Mouse (Mus musculus) forebrain, embryonic 16.5 days (tissue): Measurements from ENCODE around the gene Olfr49. TPM values are rescaled to one million over a fixed set of nuclear protein-coding genes. Genes with fewer than 3 reads are reported as not detected.

Experiments used
- ATAC-seq: fragments of 200-750 bp; cut with Nextera tagmentation; 2 replicates; pipeline ENCODE4 v1.8.0; 2017; ENCODE audit warnings: mild to moderate bottlenecking, moderate library complexity
- H3K27ac ChIP-seq: fragments of 300-500 bp; sonication (generic); 2 replicates; pipeline ENCODE4 v1.5.1; 2014; ENCODE audit warnings: low read length, control low read depth
- H3K27me3 ChIP-seq: fragments of 300-500 bp; sonication (generic); replicated peaks from 2 replicates; pipeline ENCODE4 v1.6.1; 2014; ENCODE audit warnings: low read length; ENCODE audit not compliant: control insufficient read depth, insufficient read depth
- H3K36me3 ChIP-seq: fragments of 300-500 bp; sonication (generic); 2 replicates; pipeline ENCODE4 v1.6.1; 2014; ENCODE audit not compliant: control insufficient read depth, insufficient read depth
- H3K4me1 ChIP-seq: fragments of 300-500 bp; sonication (generic); replicated peaks from 2 replicates; pipeline ENCODE4 v1.6.1; 2014; ENCODE audit warnings: low read length; ENCODE audit not compliant: control insufficient read depth, insufficient read depth
- H3K4me2 ChIP-seq: fragments of 300-500 bp; sonication (generic); 2 replicates; pipeline ENCODE4 v1.6.1; 2014; ENCODE audit warnings: mild to moderate bottlenecking, low read length, control low read depth
- H3K4me3 ChIP-seq: fragments of 300-500 bp; sonication (generic); replicated peaks from 2 replicates; pipeline ENCODE4 v1.5.1; 2014; ENCODE audit warnings: mild to moderate bottlenecking, low read length, control low read depth
- H3K9ac ChIP-seq: fragments of 300-500 bp; sonication (generic); replicated peaks from 2 replicates; pipeline ENCODE4 v1.6.1; 2014; ENCODE audit warnings: low read depth, low read length, control low read depth
- H3K9me3 ChIP-seq: fragments of 300-500 bp; sonication (generic); 2 replicates; pipeline ENCODE4 v1.6.1; 2016; ENCODE audit warnings: low read length; ENCODE audit not compliant: control insufficient read depth
- WGBS: fragments of 180-500 bp; shearing (Covaris S2); extraction: QIAGEN DNeasy Blood & Tissue Kit; methylation state at CpG from one replicate; pipeline ENCODE4 v1.1.7; 2014; 5-methylcytosine and 5-hydroxymethylcytosine counted together
- polyA plus RNA-seq: library from polyadenylated mRNA; unstranded; fragments of >200 nt; fragmentation: Nextera tagmentation; extraction: Ambion mirVana; gene quantifications from 2 replicates; pipeline ENCODE4 v1.2.1, GENCODE M21; 2015

The Olfr49 gene
- polyA plus RNA-seq, 1 experiment from 2014 or later = not detected

GRCm38 (mm10) chr14:54265093-54265492, 19.6 kb downstream of the Olfr49 start:
- no peak for ATAC-seq
- H3K9ac ChIP-seq = no peak overlapping the region
- H3K27me3 ChIP-seq = no peaks in the 10 kb centered on the region
- H3K4me1 ChIP-seq = peaks cover 4% of the 10 kb centered on the region; the same call in 1 of the 2 replicates
- no peak overlapping the region for H3K27ac ChIP-seq
- no peaks in the 10 kb centered on the region for H3K9me3 ChIP-seq
- 45% methylated on average over 10 of the region's 10 CpGs for WGBS
- H3K4me3 ChIP-seq = no peak overlapping the region
- no peak overlapping the region for H3K4me2 ChIP-seq
- H3K36me3 ChIP-seq = 0 out of 2 replicates have a peak, but pooled peaks cover 3% of the 10 kb centered on the region

GRCm38 (mm10) chr14:54264231-54264630, 20.5 kb downstream of the Olfr49 start:
- no peaks in the 10 kb centered on the region for H3K9me3 ChIP-seq

GRCm38 (mm10) chr14:54263099-54263498, 21.6 kb downstream of the Olfr49 start:
- H3K9ac ChIP-seq = no peak overlapping the region
- no peaks in the 10 kb centered on the region for H3K27me3 ChIP-seq
- H3K9me3 ChIP-seq = no peaks in the 10 kb centered on the region
- H3K36me3 ChIP-seq = 0 out of 2 replicates have a peak, but pooled peaks cover 3% of the 10 kb centered on the region
- no peak overlapping the region for H3K4me3 ChIP-seq
- peaks cover 17% of the 10 kb centered on the region for H3K4me1 ChIP-seq
- 94% methylated on average over 6 of the region's 6 CpGs for WGBS
- H3K4me2 ChIP-seq = no peak overlapping the region
- no peak for ATAC-seq
- no peak overlapping the region for H3K27ac ChIP-seq

More at GRCm38 (mm10) chr14:54264231-54264630, 20.5 kb downstream of the Olfr49 start:
- H3K27ac ChIP-seq = no peak overlapping the region
- H3K9ac ChIP-seq = no peak overlapping the region
- H3K4me2 ChIP-seq = no peak overlapping the region
- H3K36me3 ChIP-seq = 0 out of 2 replicates have a peak, but pooled peaks cover 3% of the 10 kb centered on the region
- no peak for ATAC-seq
- WGBS = 94% methylated on average over 7 of the region's 7 CpGs
- peaks cover 9% of the 10 kb centered on the region for H3K4me1 ChIP-seq
- H3K4me3 ChIP-seq = no peak overlapping the region
- no peaks in the 10 kb centered on the region for H3K27me3 ChIP-seq

- H3K4me2 ChIP-seq = no peak overlapping the region
- H3K27ac ChIP-seq = no peak overlapping the region
- H3K36me3 ChIP-seq = 0 out of 2 replicates have a peak, but pooled peaks cover 2% of the 10 kb centered on the region
- peaks cover 17% of the 10 kb centered on the region for H3K4me1 ChIP-seq
- H3K4me3 ChIP-seq = no peak overlapping the region
- H3K27me3 ChIP-seq = no peaks in the 10 kb centered on the region
- no peak overlapping the region for H3K9ac ChIP-seq
- H3K9me3 ChIP-seq = no peaks in the 10 kb centered on the region
- ATAC-seq = no peak
- WGBS = 91% methylated on average over 8 of the region's 8 CpGs
Measured at GRCm38 (mm10) chr14:54262622-54263021, 22.1 kb downstream of the Olfr49 start.

- no peak overlapping the region for H3K27ac ChIP-seq
- H3K4me2 ChIP-seq = no peak overlapping the region
- WGBS = 98% methylated on average over 2 of the region's 2 CpGs
- H3K9me3 ChIP-seq = no peaks in the 10 kb centered on the region
- no peaks in the 10 kb centered on the region for H3K27me3 ChIP-seq
- H3K9ac ChIP-seq = no peak overlapping the region
- no peaks in the 10 kb centered on the region for H3K36me3 ChIP-seq
- H3K4me3 ChIP-seq = no peak overlapping the region
- peaks cover 17% of the 10 kb centered on the region for H3K4me1 ChIP-seq
- no peak for ATAC-seq
Measured at GRCm38 (mm10) chr14:54261386-54261785, 23.4 kb downstream of the Olfr49 start.

- no peaks in the 10 kb centered on the region for H3K9me3 ChIP-seq
- peaks cover 17% of the 10 kb centered on the region for H3K4me1 ChIP-seq
- peak overlapping the region; percentile 90; the same call in 1 of the 2 replicates for H3K4me2 ChIP-seq
- no peaks in the 10 kb centered on the region for H3K27me3 ChIP-seq
- no peaks in the 10 kb centered on the region for H3K36me3 ChIP-seq
- no peak overlapping the region for H3K4me3 ChIP-seq
- 72% methylated on average over 2 of the region's 2 CpGs for WGBS
- H3K27ac ChIP-seq = no peak overlapping the region
- H3K9ac ChIP-seq = no peak overlapping the region
- no peak for ATAC-seq
Measured at GRCm38 (mm10) chr14:54260196-54260595, 24.5 kb downstream of the Olfr49 start.

GRCm38 (mm10) chr14:54259722-54260085, 25.0 kb downstream of the Olfr49 start:
- Histone ChIP-seq H3K4me2 (peak overlapping the region; percentile 90), H3K27me3 (no peaks in the 10 kb centered on the region), H3K36me3 (no peaks in the 10 kb centered on the region), H3K4me3 (peak overlapping the region; percentile 61), H3K4me1 (peaks cover 20% of the 10 kb centered on the region), H3K9ac (peak overlapping the region; percentile 65), H3K27ac (no peak overlapping the region), H3K9me3 (no peaks in the 10 kb centered on the region)
- ATAC-seq = no peak
- 24% methylated on average over 8 of the region's 8 CpGs for WGBS

- Histone ChIP-seq H3K4me3 (peak overlapping the region; percentile 61), H3K9me3 (no peaks in the 10 kb centered on the region), H3K27ac (no peak overlapping the region), H3K9ac (peak overlapping the region; percentile 65), H3K4me1 (peaks cover 24% of the 10 kb centered on the region), H3K4me2 (peak overlapping the region; percentile 90), H3K27me3 (no peaks in the 10 kb centered on the region), H3K36me3 (no peaks in the 10 kb centered on the region)
- WGBS = under 1% methylated on average over 35 of the region's 35 CpGs
- peak; percentile 92 for ATAC-seq
Measured at GRCm38 (mm10) chr14:54259003-54259721, 25.6 kb downstream of the Olfr49 start.

- H3K4me3 ChIP-seq = no peak overlapping the region
- no peak overlapping the region for H3K4me2 ChIP-seq
- peaks cover 24% of the 10 kb centered on the region for H3K4me1 ChIP-seq
- H3K27ac ChIP-seq = no peak overlapping the region
- no peaks in the 10 kb centered on the region for H3K36me3 ChIP-seq
- no peak for ATAC-seq
- no peaks in the 10 kb centered on the region for H3K27me3 ChIP-seq
- WGBS = 66% methylated on average over 7 of the region's 7 CpGs
- no peak overlapping the region for H3K9ac ChIP-seq
- H3K9me3 ChIP-seq = no peaks in the 10 kb centered on the region
Measured at GRCm38 (mm10) chr14:54258131-54258670, 26.5 kb downstream of the Olfr49 start.
